Mouse (Mus musculus) gastrocnemius, postnatal 25 days (tissue): ENCODE measurements around the gene Cyth3. TPM values are rescaled to one million over a fixed set of nuclear protein-coding genes. Genes with fewer than 3 reads are reported as not detected.

Experiments used
- DNase-seq: peaks from one replicate; pipeline ENCODE4 v3.0.0; 2022
- total RNA-seq, 2 experiments: library from RNA; stranded (reverse); gene quantifications; 1 replicate in 1 of 2; 2 replicates in 1 of 2; pipeline ENCODE4 v1.2.3; 2021

Gene Cyth3
- total RNA-seq, 2 experiments from 2014 or later = 13.9 to 16.9 TPM

DNA sequence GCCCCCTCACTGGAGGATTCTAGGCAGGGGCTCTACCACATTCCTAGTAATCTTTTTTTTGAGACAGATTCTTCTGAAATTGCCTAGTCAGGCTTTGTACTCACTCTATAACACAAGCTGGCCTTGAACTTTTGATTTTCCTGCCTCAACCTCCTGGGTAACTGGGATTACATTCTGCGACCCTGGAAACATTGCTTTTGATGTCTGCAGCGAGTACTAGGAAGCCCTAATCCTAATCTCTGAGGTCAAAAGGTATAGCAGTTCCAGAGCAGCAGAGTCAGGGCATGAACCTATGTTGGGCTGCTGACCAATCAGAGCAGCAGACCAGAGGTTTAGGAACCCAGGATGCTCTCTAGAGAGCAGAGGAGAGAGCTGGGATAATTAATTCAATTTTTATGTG is 6.9 kb upstream of the Cyth3 start:
- DNase-seq = no peak

DNA sequence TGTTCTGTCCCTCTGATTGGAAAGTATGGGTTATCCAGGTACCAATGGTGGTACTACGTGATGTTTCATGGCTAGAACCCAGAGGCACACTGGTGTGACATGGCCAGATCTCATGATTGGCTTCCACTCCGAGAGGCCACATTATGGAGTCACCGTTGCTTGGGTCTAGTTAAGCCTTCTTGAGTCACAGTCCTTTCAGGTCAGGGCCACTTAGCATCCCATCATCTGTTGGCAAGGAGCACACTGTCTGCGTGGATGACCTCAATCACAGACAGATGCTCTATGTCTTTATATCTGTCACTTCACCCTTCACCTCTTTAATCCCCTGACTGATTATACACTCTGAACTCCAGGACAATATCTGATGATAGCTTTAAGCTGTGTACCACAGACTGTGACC is 6.1 kb upstream of the Cyth3 start:
- DNase-seq = no peak

GRCm38 (mm10) chr5:143616657-143617329 is 5.5 kb upstream of the Cyth3 start:
- no peak for DNase-seq

DNA sequence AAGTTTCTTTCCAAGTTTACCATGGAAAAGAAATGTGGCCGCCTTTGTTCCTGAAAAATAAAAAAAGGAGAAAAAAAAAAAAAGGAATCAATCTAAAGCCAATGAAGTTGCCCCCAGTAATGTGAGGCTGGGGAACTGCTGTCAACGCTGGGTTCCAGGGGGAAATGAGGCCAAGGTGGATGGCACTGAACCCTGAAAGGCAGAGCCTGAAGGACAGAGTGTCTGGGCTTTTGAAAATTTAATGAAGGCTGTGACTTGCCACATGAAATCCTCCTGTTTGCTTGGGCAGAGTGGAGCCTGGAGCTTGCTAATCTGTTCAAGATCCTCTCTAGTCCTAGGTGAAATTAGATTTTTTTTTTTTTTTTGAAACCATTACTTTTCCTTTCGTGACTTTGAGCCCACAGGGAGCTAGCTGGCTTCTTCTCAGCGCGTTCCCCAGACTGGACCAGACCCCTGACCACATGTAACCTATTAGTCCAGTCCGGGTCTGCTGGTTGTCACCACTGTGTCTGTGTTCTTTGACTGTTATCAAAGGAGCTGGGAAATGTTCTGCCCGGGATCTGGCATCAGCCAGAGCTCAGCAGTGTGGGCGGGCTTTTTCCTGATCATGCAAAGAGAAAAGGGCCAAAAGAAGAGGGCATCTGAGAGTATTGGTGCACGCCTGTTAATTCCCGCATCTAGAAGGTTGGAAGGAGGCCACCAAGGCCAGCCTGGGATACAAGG is 4.6 kb upstream of the Cyth3 start:
- DNase-seq = peak; percentile 41

DNA sequence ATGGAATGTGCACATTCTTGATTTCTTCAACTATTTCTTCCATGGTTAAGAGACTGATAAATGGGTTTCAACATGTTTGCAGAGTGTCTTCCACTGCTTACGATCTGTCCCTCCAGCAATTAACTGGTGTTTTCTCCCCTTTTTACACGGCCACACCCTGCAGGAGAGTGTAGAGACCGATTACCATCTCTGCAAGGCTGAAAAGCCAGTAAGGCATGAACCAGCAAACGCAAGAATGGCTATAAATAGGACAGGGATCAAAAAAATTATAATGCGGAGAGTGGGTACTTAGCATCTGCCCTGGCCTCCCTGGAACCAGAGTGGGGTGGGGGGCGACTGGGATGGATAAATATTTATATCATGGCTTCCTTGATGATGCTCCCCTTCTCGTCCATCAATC is 3.7 kb upstream of the Cyth3 start:
- DNase-seq = no peak

GRCm38 (mm10) chr5:143620196-143620595 is 2.1 kb upstream of the Cyth3 start:
- DNase-seq = no peak

- DNase-seq = no peak
Observed at GRCm38 (mm10) chr5:143620941-143621340, 1.3 kb upstream of the Cyth3 start.

GRCm38 (mm10) chr5:143622623-143623150 is 440 bp downstream of the Cyth3 start:
- no peak for DNase-seq

GRCm38 (mm10) chr5:143623356-143624295 is 1.4 kb downstream of the Cyth3 start:
- no peak for DNase-seq

- DNase-seq = no peak
Observed at GRCm38 (mm10) chr5:143624449-143624848, 2.2 kb downstream of the Cyth3 start.

- no peak for DNase-seq
Observed at GRCm38 (mm10) chr5:143625497-143625896, 3.2 kb downstream of the Cyth3 start.

DNA sequence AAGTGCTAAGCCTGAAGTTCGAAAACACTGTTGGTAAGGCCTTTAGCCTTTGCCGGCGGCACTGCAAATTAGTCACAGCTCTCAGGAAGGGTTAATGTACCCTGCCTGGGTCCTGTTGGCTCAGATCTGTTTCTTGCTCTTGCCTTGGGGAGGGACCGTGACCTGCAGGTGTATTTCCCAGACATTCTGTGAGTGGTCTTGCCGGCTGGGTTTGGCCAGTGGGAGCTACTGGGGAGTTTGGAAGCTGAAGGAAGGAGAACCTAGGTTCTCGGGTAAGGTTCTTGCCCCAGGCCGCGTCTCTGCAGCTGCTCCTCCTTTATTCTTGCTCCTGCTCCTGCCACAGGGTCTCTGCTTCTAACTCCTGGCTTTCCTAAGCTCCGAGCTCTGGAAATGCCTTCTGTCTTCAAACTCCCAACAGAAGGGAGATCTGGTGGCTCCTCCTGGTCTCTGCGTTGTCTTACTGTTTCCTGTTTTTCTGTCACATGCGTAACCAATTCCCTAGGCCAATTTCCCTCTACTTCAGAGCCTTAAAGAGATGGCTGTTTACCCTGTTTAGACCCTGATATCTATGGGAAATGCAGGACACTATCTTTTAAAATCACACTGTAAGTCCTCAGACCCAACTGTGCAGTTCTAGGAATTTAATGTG is 3.8 kb downstream of the Cyth3 start:
- no peak for DNase-seq

GRCm38 (mm10) chr5:143627507-143627906 is 5.3 kb downstream of the Cyth3 start:
- DNase-seq = no peak

DNA sequence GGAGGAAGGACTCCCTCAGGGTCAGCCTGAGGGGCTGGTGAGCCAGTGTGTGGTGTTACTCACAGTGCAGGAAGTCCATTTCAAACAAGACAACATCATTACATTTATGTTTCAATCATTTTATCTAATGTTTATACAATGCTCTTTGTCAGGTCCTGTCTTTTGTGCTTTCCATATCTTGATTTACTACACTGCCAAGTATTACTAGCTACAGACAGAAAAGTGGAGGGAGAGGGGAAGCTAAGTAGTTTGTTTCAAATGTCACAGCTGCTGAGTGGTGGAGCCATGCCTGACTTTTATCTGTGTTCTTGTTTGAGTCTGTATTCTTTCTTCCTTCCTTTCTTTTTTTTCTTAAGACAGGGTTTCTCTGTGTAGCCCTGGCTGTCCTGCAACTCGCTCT is 5.7 kb downstream of the Cyth3 start:
- no peak for DNase-seq

DNA sequence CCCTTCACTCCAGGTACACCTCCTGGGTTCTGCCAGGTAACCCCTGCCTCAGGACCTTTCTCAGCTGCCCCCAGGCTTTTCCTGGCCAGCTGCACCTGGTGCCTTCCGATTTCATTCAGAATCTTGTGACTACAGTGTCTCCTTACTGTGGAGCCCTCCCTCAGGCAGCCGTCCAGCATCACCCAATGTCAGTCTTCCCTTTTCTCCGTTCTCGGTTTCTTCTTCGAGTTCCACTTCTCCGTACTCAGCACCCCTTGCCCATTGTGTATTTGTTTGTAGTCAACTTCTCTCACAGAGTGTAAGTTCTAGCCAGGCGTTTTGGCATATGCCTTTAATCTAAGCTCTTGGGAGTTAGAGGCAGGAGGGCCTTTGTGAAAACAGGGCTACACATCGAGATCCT is 7.4 kb downstream of the Cyth3 start:
- DNase-seq = no peak

GRCm38 (mm10) chr5:143630214-143630613 is 8.0 kb downstream of the Cyth3 start:
- DNase-seq = no peak

- DNase-seq = no peak
Observed at GRCm38 (mm10) chr5:143630738-143631137, 8.5 kb downstream of the Cyth3 start.

GRCm38 (mm10) chr5:143631559-143631958 is 9.3 kb downstream of the Cyth3 start:
- no peak for DNase-seq

- DNase-seq = peak; percentile 63
Observed at GRCm38 (mm10) chr5:143632674-143633557, 10.7 kb downstream of the Cyth3 start.

GRCm38 (mm10) chr5:143633558-143633871 is 11.3 kb downstream of the Cyth3 start:
- no peak for DNase-seq

DNA sequence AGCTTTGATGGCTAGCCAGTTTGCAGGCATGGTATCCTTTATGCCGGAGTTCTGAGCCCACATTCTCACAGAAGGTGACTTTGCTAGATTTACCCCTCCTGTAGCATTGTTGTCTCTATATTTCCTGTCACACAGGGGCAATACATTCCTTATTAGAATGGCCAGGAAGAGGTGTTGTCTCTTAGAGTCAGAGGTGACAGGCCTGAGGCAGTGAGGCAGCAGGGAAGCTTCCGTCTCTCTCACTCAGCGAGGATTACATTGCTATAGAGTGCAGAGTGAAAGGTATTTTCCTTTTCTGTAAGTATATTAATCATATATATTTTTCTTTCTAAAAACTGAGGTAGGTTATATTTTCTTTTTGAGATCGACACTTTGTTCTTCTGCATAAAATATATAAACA is 11.6 kb downstream of the Cyth3 start:
- no peak for DNase-seq
